Mouse (Mus musculus): ENCODE results near the gene Tas2r140.

The Tas2r140 gene

GRCm38 (mm10) chr6:133055716-133056115 is at the start of gene Tas2r140:
Gene Tas2r140, minus strand, starts transcription at chr6:133055816.
- Histone ChIP-seq H3K27me3 (ENCODE audit: control insufficient read depth, insufficient read depth, low read length, poor library complexity, severe bottlenecking) (no peaks in the 10 kb centered on the region), H3K36me3 (ENCODE audit: control insufficient read depth, insufficient read depth, low read length, poor library complexity, severe bottlenecking) (no peaks in the 10 kb centered on the region)
- no peak for DNase-seq (ENCODE audit: low read depth, low spot score)

GRCm38 (mm10) chr6:133104609-133104921 is 48.9 kb upstream of the Tas2r140 start, which contains the start of gene Smim10l1:
Gene Smim10l1, plus strand, starts transcription at chr6:133104909.
- no peak for DNase-seq (ENCODE audit: low read depth, low spot score)
- Histone ChIP-seq H3K36me3 (ENCODE audit: control insufficient read depth, insufficient read depth, low read length, poor library complexity, severe bottlenecking) (no peaks in the 10 kb centered on the region), H3K27me3 (ENCODE audit: control insufficient read depth, insufficient read depth, low read length, poor library complexity, severe bottlenecking) (no peaks in the 10 kb centered on the region)

- Histone ChIP-seq H3K27me3 (ENCODE audit: control insufficient read depth, insufficient read depth, low read length, poor library complexity, severe bottlenecking) (no peaks in the 10 kb centered on the region), H3K36me3 (ENCODE audit: control insufficient read depth, insufficient read depth, low read length, poor library complexity, severe bottlenecking) (no peaks in the 10 kb centered on the region)
- no peak for DNase-seq (ENCODE audit: low read depth, low spot score)
Measured at GRCm38 (mm10) chr6:133102430-133102829, 46.8 kb upstream of the Tas2r140 start.

DNA sequence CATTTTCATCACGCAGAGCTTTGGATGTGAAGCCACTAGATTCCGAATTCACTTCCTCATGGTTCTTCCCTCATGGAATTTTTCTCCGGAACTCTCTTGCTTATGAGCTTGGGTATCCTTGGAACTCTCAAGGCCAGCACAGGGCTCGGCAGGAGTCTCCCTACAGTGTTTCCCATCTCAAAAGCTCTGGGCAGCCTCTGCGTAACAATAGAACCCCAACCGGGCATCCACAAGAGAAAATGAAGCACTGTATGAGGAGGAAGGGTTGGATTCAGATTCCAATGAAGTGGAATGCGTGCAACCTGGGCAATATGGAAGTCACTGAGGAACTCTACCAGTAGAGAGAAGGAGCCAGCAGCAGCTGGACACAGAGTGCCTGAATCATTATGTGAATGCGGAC is 36.6 kb upstream of the Tas2r140 start:
- H3K27me3 ChIP-seq (ENCODE audit: control insufficient read depth, insufficient read depth, low read length, poor library complexity, severe bottlenecking): no peaks in the 10 kb centered on the region
- H3K36me3 ChIP-seq (ENCODE audit: control insufficient read depth, insufficient read depth, low read length, poor library complexity, severe bottlenecking): no peaks in the 10 kb centered on the region
- DNase-seq (ENCODE audit: low read depth, low spot score): no peak

GRCm38 (mm10) chr6:133037001-133037400 is 18.6 kb downstream of the Tas2r140 start, which contains the start of gene Tas2r103:
Gene Tas2r103, minus strand, starts transcription at chr6:133037101.
- no peaks in the 10 kb centered on the region for H3K27me3 ChIP-seq (ENCODE audit: control insufficient read depth, insufficient read depth, low read length, poor library complexity, severe bottlenecking)
- no peaks in the 10 kb centered on the region for H3K36me3 ChIP-seq (ENCODE audit: control insufficient read depth, insufficient read depth, low read length, poor library complexity, severe bottlenecking)
- DNase-seq (ENCODE audit: low read depth, low spot score): no peak

All from splenic B cell, adult 2 months (primary cell).